Mouse (Mus musculus): ENCODE results near the gene Rps6.
A peak's percentile ranks its signal among the peaks of the same experiment; 100 is the strongest.

DNA sequence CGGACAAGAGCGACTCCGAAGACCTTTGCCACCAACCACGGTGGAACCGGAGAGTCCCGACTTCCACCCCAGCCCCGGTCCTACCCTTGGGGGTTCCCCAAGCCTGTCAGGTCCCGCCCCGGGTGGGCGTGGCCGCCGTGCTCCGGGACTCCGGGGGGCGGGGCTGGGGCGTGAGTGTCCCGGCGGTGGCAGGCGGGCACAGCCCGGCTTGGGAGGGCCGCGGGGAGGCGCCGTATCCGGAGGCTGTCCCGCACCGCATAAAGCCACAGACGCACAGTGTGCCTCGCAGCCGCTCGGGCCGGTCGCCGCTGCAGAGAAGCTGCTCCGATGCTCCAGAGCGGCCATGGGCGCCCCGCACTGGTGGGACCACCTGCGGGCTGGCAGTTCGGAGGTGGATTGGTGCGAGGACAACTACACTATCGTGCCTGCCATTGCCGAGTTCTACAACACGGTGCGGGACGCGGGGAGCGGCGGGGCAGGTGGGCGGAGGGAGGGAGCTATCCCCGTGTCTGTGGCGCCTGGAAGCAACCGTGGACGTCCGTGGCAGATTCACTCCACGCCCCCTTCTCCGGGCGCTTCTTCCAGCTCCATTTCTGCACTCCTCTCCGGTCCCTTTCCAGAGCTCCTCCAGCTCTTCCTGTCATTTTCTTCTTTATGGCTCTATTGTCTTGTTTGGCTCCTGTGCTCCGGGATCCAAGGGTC is 17.1 kb upstream of the Rps6 start, which contains the start of gene Acer2:
- TF ChIP-seq POLR2A (IDR thresholded peaks at IDR 0.05; ENCODE audit: insufficient read depth, low read depth, low read length) = peak; percentile 95
- TF ChIP-seq CTCF (IDR thresholded peaks at IDR 0.05) = peak; percentile 57
